Mouse (Mus musculus) forebrain, embryonic 14.5 days (tissue): ENCODE measurements around the gene Hnrnpul1. TPM values are rescaled to one million over a fixed set of nuclear protein-coding genes. Genes with fewer than 3 reads are reported as not detected.
A peak's percentile ranks its signal among the peaks of the same experiment; 100 is the strongest.

Source experiments
- ATAC-seq: fragments of 200-750 bp; cut with Nextera tagmentation; 2 replicates; pipeline ENCODE4 v1.8.0; 2017; ENCODE audit warnings: mild to moderate bottlenecking, moderate library complexity
- DNase-seq: peaks from one replicate; pipeline ENCODE4 v3.0.0-alpha.2; 2015; ENCODE audit warnings: low spot score
- H3K27ac ChIP-seq: fragments of 300-500 bp; sonication (generic); 2 replicates; pipeline ENCODE4 v1.5.1; 2014; ENCODE audit warnings: low read depth, mild to moderate bottlenecking, control low read depth, low read length, moderate library complexity
- H3K27me3 ChIP-seq: fragments of 300-500 bp; sonication (generic); replicated peaks from 2 replicates; pipeline ENCODE4 v1.6.1; 2014; ENCODE audit warnings: low read length, control low read depth, mixed read lengths; ENCODE audit not compliant: control insufficient read depth, insufficient read depth
- H3K36me3 ChIP-seq: fragments of 300-500 bp; sonication (generic); 2 replicates; pipeline ENCODE4 v1.6.1; 2014; ENCODE audit warnings: low read length, control low read depth; ENCODE audit not compliant: control insufficient read depth, insufficient read depth
- H3K4me1 ChIP-seq: fragments of 300-500 bp; sonication (generic); 2 replicates; pipeline ENCODE4 v1.6.1; 2014; ENCODE audit warnings: antibody characterized with exemption, low read length, control low read depth; ENCODE audit not compliant: control insufficient read depth, insufficient read depth
- H3K4me2 ChIP-seq: fragments of 300-500 bp; sonication (generic); 2 replicates; pipeline ENCODE4 v1.6.1; 2014; ENCODE audit warnings: mild to moderate bottlenecking, control low read depth, low read length
- H3K4me3 ChIP-seq: fragments of 300-500 bp; sonication (generic); 2 replicates; pipeline ENCODE4 v1.5.1; 2014; ENCODE audit warnings: low read depth, low read length, control low read depth
- H3K9ac ChIP-seq: fragments of 300-500 bp; sonication (generic); 2 replicates; pipeline ENCODE4 v1.6.1; 2014; ENCODE audit warnings: mild to moderate bottlenecking, low read length, control low read depth, moderate library complexity
- H3K9me3 ChIP-seq: fragments of 300-500 bp; sonication (generic); replicated peaks from 2 replicates; pipeline ENCODE4 v1.6.1; 2016; ENCODE audit warnings: low read length, control low read depth, mixed read lengths; ENCODE audit not compliant: control insufficient read depth
- WGBS: fragments of 180-500 bp; shearing (Covaris S2); extraction: QIAGEN DNeasy Blood & Tissue Kit; methylation state at CpG from one replicate; pipeline ENCODE4 v1.1.7; 2014; 5-methylcytosine and 5-hydroxymethylcytosine counted together
- polyA plus RNA-seq: library from polyadenylated mRNA; unstranded; fragments of >200 nt; fragmentation: Nextera tagmentation; extraction: Ambion mirVana; gene quantifications from 2 replicates; pipeline ENCODE4 v1.2.1, GENCODE M21; 2014

Hnrnpul1 gene
- polyA plus RNA-seq, 1 experiment from 2014 or later = 61.2 TPM

- WGBS = 3% methylated on average over 29 of the region's 29 CpGs
- H3K4me2 ChIP-seq = peak within 1 kb of the TSS; percentile 51
- peaks cover 7% of the 10 kb centered on the region; the same call in 1 of the 2 replicates for H3K4me1 ChIP-seq
- peak within 1 kb of the TSS; percentile 45 for H3K9ac ChIP-seq
- H3K9me3 ChIP-seq = no peaks in the 10 kb centered on the region
- H3K27ac ChIP-seq = no peak within 1 kb of the TSS
- peak; percentile 17 for DNase-seq
- peak within 1 kb of the TSS; percentile 31 for H3K4me3 ChIP-seq
- no peak for ATAC-seq
- peaks cover 20% of the 10 kb centered on the region for H3K27me3 ChIP-seq
- no peaks in the 10 kb centered on the region for H3K36me3 ChIP-seq
These were observed 79.7 kb downstream of the Hnrnpul1 start, which contains the start of gene Tmem91 for GRCm38 (mm10) chr7:25674719-25675300. Gene Tmem91 (minus strand): TSS chr7:25675166.

- peak overlapping the region; percentile 31; the same call in 1 of the 2 replicates for H3K4me3 ChIP-seq
- DNase-seq (no peak), ATAC-seq (no peak)
- peak overlapping the region; percentile 51 for H3K4me2 ChIP-seq
- H3K4me1 ChIP-seq = peaks cover 7% of the 10 kb centered on the region; the same call in 1 of the 2 replicates
- H3K9ac ChIP-seq = peak overlapping the region; percentile 45
- no peaks in the 10 kb centered on the region for H3K36me3 ChIP-seq
- H3K27ac ChIP-seq = no peak overlapping the region
- H3K9me3 ChIP-seq = no peaks in the 10 kb centered on the region
- 30% methylated on average over 9 of the region's 9 CpGs for WGBS
- H3K27me3 ChIP-seq = peaks cover 20% of the 10 kb centered on the region
These were observed 80.3 kb downstream of the Hnrnpul1 start for GRCm38 (mm10) chr7:25674297-25674696.

GRCm38 (mm10) chr7:25672442-25672841 lies 82.1 kb downstream of the Hnrnpul1 start:
- Histone ChIP-seq H3K4me3 (no peak overlapping the region), H3K27ac (no peak overlapping the region), H3K4me1 (peaks cover 7% of the 10 kb centered on the region; the same call in 1 of the 2 replicates), H3K27me3 (peaks cover 20% of the 10 kb centered on the region), H3K4me2 (no peak overlapping the region), H3K36me3 (0 out of 2 replicates have a peak, but pooled peaks cover 16% of the 10 kb centered on the region), H3K9ac (no peak overlapping the region), H3K9me3 (no peaks in the 10 kb centered on the region)
- DNase-seq (no peak), ATAC-seq (no peak)
- 54% methylated on average over 4 of the region's 4 CpGs for WGBS

- Histone ChIP-seq H3K9ac (no peak overlapping the region), H3K27me3 (peaks cover 20% of the 10 kb centered on the region), H3K4me3 (no peak overlapping the region), H3K9me3 (no peaks in the 10 kb centered on the region), H3K4me1 (peaks cover 7% of the 10 kb centered on the region; the same call in 1 of the 2 replicates), H3K27ac (no peak overlapping the region), H3K36me3 (0 out of 2 replicates have a peak, but pooled peaks cover 16% of the 10 kb centered on the region), H3K4me2 (no peak overlapping the region)
- DNase-seq (no peak), ATAC-seq (no peak)
- 86% methylated on average over 2 of the region's 2 CpGs for WGBS
These were observed 82.9 kb downstream of the Hnrnpul1 start for GRCm38 (mm10) chr7:25671686-25672085.

Other genes starting within 250 kb of the Hnrnpul1 start
- gene Ceacam2, start 214.9 kb downstream of the Hnrnpul1 start, polyA plus RNA-seq = not detected in 2 replicates
- gene Erich4, start 138.9 kb downstream of the Hnrnpul1 start, polyA plus RNA-seq = not detected in 2 replicates
- 29.9 and 36.0 TPM in 2 replicates for gene Dmac2, start 135.3 kb downstream of the Hnrnpul1 start, polyA plus RNA-seq
- gene B3gnt8, start 128.1 kb downstream of the Hnrnpul1 start, polyA plus RNA-seq = 0.43 and 0.58 TPM in 2 replicates
- gene Bckdha, start 95.8 kb downstream of the Hnrnpul1 start, polyA plus RNA-seq = 65.1 and 69.7 TPM in 2 replicates
- 49.4 and 53.9 TPM in 2 replicates for gene Exosc5, start 95.6 kb downstream of the Hnrnpul1 start, polyA plus RNA-seq
- gene Tmem91, start 79.6 kb downstream of the Hnrnpul1 start, polyA plus RNA-seq = 11.1 and 16.4 TPM in 2 replicates
- 44.3 and 57.6 TPM in 2 replicates for gene B9d2, start 74.0 kb downstream of the Hnrnpul1 start, polyA plus RNA-seq
- 0.61 and 0.83 TPM in 2 replicates for gene Tgfb1, start 67.8 kb downstream of the Hnrnpul1 start, polyA plus RNA-seq
- gene Ccdc97, start 35.7 kb downstream of the Hnrnpul1 start, polyA plus RNA-seq = 39.6 and 40.7 TPM in 2 replicates
- 15.8 and 16.7 TPM in 2 replicates for gene Axl, start 33.9 kb upstream of the Hnrnpul1 start, polyA plus RNA-seq
- gene Cyp2s1, start 62.2 kb upstream of the Hnrnpul1 start, polyA plus RNA-seq = 0.95 and 1.1 TPM in 2 replicates
- not detected in 2 replicates for gene Cyp2b10, start 142.9 kb upstream of the Hnrnpul1 start, polyA plus RNA-seq